Mouse (Mus musculus) c-Kit-negative CD71-positive TER-119-positive erythroid progenitor cells, embryonic 14.5 days (primary cell): ENCODE data around the gene Col25a1.

Experiments used
- DNase-seq: peaks from one replicate; pipeline ENCODE4 v3.0.0-alpha.2; 2013; ENCODE audit warnings: low read depth, low spot score

The Col25a1 gene

GRCm38 (mm10) chr3:130449864-130450263 is 318.6 kb downstream of the Col25a1 start:
- DNase-seq, result no peak

GRCm38 (mm10) chr3:130465371-130465770 is 334.1 kb downstream of the Col25a1 start:
- no peak for DNase-seq

- no peak for DNase-seq
These were observed 342.0 kb downstream of the Col25a1 start for GRCm38 (mm10) chr3:130473211-130473768.

GRCm38 (mm10) chr3:130473970-130474369 is 342.7 kb downstream of the Col25a1 start:
- no peak for DNase-seq

DNA sequence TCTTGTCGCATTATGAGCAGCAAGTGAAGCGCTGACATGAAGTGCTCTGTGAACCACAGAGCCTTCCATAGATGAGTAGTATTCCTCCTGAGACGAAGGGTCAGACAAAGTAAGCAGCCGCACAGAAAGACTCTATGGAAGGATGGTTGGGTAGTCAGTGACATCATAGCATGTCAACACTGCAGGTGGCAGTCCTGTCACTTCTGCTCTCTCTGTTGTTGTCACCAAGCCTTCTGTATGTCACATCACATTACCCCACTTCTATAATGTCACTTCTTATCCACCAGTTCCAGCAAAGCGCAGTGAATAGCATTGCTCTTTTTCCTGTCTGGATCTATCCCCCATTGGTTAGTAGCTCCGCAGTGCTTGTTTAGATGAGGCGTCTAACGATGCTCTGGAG is 351.2 kb downstream of the Col25a1 start:
- no peak for DNase-seq

- no peak for DNase-seq
These were observed 357.5 kb downstream of the Col25a1 start for GRCm38 (mm10) chr3:130488839-130489238.

GRCm38 (mm10) chr3:130494192-130494591 is 362.9 kb downstream of the Col25a1 start:
- DNase-seq, result no peak

DNA sequence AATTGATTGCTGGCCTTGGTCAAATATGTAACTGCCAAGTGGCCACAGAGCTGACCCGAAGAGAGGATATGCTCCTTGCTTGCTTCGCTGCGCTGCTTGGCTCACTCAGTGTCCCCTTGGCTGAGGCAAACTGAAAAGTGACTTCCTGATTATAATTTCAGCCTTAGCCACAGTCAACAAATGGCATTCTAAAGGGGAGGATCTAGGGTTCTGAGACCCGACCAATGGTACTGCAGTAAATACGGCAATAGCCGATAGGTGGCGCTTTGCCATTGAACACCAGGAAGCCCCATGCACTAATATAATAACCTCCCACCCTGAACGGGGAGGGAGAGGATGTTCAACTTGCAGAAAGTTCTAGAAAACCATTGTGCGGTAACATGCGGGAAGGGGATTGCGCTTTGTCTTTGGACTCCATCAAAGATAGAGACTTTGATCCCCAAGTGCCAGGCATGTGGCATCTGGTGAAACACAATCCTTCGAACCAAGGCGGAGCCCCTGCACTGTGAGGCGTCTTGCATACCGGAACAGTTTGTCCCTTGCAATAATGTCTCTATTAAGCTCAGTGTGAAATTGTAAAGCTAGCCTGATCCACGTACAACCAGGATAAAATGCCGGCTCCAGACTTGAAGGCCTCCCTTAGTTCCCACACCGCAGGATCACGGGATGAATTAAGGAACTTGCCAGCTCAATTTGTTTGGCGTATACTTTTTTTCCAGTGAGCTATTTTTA is 363.5 kb downstream of the Col25a1 start:
- no peak for DNase-seq

DNA sequence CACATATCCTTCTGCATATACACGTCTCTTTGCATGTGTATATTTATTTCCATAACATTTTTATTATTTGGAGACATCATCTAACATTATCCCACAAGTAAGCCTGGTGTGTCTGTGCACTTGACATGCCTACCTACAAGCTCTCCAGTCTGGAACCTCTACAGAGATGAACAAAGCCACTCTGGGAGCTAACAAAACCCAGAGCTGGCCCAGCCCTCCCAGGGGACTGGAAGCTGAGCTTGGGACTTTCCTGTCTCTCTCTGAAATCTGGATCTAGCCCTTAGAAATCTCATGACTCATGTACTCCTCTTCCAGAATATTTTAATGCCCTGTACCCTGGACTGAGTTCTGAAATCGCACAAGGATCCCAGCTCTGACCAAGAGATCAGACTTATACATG is 365.7 kb downstream of the Col25a1 start:
- DNase-seq, result no peak

GRCm38 (mm10) chr3:130501713-130502112 is 370.4 kb downstream of the Col25a1 start:
- no peak for DNase-seq

DNA sequence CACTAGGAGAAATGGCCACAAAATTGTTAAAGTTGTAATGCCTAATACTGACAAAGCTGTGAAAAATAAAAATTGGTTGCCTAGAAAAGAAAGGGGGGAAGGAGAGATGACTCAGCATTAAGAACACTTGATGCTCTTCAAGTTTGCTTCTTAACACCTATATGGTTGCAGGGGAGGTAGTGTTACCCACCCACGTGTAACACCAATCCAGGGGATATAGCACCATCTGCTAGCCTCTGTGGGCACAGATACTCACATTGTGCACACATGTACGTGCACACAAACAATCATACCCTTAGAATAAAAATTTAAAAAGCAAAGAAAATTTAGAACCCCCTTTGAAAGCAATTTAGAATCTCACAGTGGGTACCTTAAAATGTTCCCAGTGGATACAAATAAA is 377.0 kb downstream of the Col25a1 start:
- DNase-seq, result no peak

GRCm38 (mm10) chr3:130518457-130518879 is 387.2 kb downstream of the Col25a1 start:
- no peak for DNase-seq

DNA sequence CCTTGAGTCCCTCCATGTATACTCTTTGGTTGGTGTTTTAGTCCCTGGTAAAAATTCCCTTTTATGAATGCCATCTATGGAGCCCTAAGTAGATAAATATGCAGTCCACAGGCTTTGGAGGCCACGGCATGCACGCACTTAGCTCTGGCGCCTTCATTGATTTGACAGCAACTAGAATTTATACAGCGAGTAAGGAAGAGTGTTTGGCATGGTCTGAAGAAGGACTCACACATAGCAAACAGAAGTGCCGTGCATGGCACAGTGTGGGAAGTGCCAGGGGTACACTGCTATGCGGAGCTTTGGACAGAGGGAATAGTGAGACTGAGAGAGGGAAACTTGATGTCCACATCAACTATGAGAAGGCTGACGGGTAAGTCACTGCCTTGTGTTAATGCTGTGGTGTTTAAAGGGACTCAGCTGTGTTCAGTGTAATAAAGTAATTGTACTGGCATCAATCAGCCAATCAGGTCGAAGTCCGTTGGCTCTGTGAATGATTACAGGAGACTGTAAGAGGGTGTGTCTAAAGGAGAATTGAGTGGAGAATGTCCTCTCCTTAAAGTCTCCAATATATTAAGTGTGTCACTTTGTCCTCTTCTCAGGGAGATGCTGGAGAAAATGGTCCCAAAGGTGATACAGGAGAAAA is 390.7 kb downstream of the Col25a1 start:
- no peak for DNase-seq

DNA sequence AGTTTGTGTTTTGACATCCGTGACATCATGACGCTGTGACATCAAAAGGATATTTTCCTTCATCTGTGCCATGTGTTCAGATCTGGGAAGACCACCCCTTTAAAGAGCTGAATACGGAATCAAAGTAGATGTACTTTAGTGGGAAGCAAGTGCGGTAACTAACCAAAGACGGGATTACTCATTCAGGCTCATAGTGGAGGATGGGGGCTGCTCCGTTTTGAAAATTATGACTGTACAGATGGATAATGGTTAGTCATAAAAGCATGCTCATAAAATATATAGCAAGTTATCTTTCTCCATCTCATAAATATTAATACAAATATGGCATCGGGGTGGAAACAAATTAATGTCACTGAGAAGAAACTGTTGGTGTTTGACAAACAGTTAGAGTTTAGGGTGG is 391.7 kb downstream of the Col25a1 start:
- DNase-seq, result no peak

DNA sequence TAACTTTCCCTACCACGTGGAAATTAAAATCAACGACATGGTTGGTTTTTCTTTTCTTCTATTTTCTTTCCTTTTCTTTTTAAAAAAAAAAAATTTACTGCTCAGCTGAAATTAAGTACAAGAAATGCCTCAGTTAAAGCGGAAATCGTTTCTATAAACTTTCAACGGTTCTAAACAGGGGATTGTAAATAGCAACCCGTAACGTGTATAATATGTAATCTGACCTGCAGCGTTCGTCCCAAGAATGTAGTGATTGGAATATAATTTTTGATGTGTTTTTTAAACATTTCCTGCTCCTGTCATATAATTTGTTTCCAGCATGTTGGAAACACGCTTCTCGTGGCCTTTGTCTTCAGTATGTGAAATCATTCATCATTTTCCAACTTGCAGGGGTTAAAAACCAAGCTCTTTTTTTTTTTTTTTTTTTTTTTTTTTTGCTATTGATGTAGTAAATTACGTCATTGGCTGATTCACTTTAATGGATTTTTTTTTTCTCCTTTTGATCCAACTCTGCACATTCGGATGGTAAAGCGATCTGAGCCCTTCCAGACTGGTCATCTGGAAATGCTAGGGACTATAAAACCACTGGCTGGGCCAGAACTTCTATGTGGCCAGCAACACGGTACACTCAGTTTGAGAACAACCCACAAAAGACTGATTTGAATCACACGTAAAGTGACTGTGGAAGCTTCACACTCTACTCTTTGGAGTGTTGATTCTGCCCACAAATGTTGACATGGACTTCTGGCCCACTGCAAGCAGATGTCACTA is 393.3 kb downstream of the Col25a1 start:
- no peak for DNase-seq

DNA sequence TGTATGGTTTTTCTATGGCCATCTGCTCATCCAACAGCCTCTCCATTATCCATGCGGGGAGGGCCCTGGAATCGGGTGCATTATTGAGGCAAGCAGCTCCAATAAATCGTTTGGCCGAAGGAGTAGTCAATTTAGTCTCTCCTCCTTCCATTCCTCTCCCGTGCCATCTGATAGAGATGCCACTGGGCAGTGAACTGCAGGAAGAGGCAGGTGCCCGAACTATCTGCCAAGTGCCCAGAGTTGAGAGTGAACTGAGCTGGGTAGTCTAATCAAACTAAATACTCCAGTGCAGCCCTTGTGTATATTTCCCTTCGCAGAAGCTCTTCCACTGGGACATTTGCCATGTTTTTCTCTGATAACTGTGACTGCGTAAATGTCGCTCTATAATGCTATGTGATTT is 403.7 kb downstream of the Col25a1 start:
- DNase-seq, result no peak

- no peak for DNase-seq
These were observed 410.2 kb downstream of the Col25a1 start for GRCm38 (mm10) chr3:130541541-130541940.

GRCm38 (mm10) chr3:130545995-130546394 is 414.7 kb downstream of the Col25a1 start:
- no peak for DNase-seq

DNA sequence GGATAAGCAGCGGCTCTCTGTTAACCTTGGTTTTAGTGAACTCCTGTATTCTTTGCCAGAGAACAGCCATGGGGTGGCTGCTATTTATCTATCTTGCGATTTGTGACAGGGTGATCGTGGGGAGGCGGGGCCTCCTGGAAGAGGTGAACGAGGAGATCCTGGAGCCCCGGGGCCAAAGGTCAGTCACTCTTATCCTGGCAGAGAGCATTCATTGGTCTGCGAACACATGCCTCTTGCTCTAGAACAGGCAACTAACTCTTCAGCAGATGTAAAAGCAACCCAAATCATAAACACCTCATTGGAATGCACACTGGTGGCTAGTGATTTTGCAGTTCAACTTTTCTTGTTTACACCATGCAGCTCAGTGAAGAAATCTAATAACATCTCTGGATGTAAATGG is 417.8 kb downstream of the Col25a1 start:
- DNase-seq, result no peak

- no peak for DNase-seq
These were observed 425.0 kb downstream of the Col25a1 start for GRCm38 (mm10) chr3:130556263-130556662.

DNA sequence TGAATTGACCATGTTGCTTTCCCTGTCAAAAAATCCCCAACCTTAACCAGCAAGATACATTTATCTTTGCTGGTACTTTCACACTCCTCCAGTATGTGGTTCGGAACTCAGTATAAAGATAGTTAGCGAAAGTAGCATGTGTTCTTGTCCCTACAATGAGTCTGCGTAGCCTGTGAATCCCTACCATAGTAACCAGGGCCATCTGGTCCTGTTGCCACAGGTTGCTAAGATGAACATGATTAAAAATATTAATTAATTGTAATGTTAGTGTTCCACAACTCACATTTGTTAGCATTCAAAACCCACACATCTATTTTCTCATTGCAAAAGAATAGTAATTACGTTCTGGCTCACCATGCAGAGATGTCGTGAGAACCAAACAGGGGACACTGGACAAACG is 434.3 kb downstream of the Col25a1 start:
- no peak for DNase-seq
